Mouse (Mus musculus): ENCODE results near the gene Foxp1. TPM values are rescaled to one million over a fixed set of nuclear protein-coding genes. Genes with fewer than 3 reads are reported as not detected.

Gene Foxp1
- total RNA-seq, 2 experiments from 2014 or later, result 29.4 to 32.8 TPM

DNA sequence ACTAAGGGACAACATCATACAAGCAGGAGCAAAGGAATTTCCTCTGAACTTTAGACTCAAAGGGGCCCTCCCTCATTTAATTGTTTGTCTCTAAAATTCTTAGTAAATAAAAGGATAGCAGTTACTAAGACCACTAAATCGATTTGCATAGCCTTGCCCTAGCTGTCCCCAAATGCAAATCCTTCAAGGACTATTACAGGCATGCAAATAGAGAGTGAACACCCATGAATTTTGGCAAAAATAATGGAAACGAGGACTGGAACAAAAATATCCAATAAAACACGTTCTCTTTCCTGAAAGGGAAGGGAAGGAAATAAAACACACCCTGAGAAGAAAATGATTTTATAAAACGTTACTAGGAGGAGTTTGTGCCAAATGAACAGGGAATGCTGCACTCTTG is 390.7 kb downstream of the Foxp1 start:
- no peak for DNase-seq

DNA sequence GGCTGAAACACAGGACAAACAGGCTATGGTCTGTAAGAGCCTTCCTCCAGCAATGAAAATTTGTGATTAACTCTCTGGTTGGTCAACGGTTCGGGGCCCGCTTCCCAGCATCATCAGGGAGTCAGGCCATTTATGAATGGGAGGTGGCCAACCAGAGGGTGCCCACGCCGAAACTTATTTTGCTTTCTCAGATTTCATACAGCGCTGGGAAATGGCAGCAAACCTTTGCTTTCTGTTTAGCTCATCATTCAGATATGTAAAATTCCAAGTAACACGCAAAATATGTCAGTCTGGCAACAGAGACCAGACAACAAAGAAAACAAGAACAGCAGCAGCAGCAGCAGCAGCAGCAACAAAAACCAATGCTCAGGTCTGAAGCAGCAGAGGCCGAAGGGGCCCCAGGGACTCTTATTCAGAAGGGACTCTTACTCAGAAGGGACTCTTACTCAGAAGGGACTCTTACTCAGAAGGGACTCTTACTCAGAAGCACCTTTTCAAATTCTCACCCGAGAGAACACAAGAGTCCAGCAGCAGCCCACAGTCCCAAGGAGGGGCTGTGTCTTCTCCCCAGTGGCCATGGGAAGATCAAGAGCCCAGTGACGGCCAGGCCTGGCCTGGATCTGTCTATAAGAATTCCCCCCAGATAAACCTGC is 391.6 kb downstream of the Foxp1 start:
- DNase-seq, result peak in 1 of 2 experiments; percentile 11

DNA sequence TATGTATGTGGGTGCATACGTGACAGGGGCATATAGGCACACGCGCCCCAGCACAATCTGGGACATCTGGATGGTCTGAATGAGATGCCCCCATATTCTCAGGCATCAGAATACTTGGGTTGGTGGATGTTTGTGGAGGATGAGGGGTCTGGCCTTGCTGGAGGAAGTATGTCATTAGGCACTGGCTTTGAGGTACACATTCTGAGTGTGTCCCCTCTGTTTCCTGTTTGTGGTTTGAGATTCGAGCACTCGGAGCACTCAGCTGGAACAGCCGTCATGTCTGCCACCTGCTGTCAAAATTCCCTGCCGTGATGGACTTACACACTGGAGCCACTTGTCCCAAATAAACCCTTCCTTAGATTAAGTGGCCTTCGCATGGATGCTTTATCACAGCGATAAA is 395.8 kb downstream of the Foxp1 start:
- no peak for DNase-seq

DNA sequence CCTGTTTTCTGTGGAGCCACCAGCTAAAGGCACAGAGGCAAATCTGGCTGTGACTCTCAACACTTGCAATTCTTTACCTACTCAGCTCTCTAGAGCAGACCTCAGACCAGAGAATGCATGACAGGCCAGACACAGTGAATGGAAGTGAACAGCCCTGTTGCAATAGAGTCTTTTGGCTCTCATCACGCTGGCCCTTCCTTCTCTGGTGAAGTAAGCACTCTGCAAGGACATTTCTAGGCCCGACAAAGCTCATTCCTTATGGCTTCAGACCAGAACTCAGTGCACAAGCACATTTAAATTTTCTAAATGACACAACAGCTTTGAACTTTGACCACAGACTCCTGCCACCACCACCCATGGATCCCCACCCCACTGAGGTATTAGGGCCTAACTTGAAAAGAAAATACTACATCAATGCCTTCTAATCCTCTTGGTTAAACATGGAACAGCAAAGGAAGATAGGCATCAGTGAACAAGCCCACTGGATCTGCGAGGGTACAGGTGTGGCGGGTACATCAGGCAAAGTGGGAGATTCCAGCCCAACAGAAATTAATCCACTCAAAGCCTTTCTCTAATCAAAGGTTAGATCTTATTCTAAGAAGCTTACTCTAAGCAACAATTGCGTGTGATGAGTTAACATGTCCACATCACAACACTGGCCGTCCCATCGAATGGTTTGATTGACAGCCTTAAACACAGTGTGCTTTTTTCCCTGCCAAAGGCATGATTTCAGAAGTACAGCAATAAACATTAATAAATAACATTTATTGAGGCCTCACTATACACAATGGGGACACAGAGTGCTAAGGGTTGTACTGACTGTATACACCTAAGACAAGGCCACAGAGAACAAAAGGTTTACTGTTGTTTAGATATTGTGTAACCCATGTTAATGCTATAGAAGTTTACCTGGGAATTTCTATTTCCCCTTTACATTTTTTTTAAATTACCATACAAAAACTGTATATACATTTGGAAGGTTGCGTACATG is 401.4 kb downstream of the Foxp1 start:
- DNase-seq, result no peak

DNA sequence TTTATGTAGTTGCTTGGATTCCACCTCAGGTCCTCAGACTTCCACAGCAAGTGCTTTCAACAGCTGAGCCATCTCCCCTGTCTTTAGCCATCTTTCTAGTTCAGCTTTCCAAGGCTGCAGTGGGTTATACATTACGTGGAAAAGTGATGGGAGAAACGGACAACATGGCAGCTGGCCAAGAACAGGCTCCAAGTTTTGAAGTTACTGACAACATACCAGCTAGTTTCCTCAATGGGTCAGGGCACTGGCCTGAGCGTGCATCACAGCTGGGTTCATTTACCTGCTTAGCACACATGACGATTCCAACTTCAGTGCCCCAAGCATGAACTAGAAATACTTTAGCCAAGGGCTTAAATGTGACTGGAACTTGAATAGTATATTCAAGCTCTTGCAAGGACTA is 404.0 kb downstream of the Foxp1 start:
- no peak for DNase-seq

DNA sequence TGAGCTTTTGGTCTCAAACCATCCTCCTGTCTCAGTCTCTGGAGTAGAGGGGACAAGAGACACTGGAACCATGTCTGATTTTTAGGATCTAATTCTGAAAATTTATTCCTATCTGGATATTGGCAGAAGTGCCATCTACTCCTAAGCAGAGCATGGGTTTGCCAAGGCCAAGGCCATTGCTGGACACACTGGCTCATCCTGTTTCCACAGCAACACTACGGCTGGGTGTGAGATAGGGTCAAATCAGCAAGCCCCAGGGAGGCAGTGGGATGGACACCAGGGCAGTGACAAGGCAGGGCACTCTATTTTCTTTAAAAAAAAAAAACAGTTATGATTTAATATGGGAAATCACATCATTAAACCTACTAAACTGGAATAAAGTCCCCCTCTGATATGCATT is 405.1 kb downstream of the Foxp1 start:
- no peak for DNase-seq

DNA sequence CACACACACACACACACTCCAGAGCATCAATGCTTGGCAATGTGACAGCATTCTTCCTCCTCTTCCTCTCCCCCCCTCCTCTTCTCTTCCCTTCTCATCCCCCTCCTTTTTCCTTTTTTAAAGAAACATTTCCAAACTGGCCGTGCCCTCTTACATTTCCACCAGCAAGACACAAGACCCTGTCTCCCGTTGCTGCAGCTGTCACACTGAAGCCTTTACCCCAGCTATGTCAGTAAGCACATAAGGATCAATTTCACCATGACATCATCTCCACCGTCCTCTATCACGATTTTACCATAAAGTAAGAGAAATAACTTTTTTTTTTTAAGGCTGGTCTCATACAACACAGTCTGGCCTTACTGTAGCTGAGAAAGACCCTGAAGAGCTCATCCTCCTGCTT is 410.7 kb downstream of the Foxp1 start:
- no peak for DNase-seq

DNA sequence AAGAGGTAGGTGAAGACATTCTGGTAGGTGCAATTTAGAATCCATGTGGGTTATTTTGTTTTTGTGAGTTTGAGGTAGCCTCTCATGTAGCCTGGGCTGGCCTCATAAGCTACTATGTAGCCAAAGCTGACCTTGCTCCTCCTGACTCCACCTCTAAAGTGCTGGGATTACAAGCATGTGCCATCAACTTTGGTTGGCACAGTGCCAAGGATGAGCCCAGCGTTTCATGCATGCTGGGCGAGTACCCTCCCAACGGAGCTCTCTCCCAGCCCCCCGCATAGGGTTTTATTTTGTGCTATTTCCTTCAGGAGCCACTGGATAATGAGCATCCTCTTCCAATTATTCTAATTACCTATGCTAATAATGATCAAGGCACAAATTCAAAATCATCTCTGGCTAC is 414.1 kb downstream of the Foxp1 start:
- DNase-seq, result no peak

DNA sequence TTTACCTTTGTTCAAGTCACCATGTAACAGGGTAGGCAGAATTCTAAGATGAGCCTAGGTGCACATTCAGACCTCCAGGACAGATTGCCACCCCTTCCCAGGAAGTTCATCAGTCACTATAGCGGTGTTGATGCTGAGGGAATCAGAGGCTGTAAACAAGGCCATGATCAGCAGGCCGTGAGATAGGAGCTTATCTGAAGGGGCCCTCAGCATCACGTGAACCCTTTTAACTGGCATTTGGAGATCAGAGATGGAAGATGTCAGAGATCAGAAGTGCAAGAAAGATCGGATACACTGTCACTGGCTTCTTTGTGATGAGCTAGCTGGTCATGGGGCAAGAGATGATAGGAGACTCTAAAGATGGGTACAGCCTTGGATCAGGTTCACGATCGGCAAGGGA is 414.8 kb downstream of the Foxp1 start:
- DNase-seq, result no peak

DNA sequence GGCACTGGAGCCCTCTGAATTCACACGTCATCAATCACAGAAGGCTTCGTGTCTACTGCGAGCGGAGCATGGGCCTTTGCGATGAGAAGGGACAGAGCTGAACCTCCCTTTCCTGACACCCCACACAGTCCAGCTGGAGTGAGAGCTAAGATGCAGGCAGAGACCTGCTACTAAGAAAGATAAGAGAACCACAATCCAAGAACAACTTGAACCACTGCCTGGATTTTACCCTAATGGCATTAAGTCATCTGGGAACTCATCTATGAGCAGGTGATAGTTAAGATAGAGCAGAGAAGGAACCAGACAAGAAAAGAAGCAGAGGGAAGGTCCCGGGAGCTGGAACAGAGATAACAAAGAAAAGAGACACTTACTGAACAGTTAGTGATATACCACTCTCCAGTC is 415.4 kb downstream of the Foxp1 start:
- no peak for DNase-seq

DNA sequence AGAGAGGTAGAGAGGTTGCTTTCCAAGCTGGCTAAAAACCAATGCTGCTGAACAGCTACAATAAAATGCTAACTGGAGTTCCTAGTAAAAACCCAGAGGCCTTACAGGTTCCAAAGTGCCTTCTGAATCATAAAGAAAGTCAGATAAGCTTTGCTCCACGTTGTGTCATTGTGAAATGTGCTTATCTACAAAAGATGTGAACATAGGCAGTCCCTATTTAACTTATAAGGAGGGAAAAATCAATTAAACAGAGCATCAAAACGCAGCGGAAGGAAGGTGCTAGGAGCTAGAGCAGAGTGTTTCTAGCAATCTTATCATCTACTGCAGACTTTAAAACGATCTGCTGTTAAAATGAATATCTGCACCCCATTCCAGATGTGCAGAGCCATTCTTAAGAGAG is 416.5 kb downstream of the Foxp1 start:
- no peak for DNase-seq

DNA sequence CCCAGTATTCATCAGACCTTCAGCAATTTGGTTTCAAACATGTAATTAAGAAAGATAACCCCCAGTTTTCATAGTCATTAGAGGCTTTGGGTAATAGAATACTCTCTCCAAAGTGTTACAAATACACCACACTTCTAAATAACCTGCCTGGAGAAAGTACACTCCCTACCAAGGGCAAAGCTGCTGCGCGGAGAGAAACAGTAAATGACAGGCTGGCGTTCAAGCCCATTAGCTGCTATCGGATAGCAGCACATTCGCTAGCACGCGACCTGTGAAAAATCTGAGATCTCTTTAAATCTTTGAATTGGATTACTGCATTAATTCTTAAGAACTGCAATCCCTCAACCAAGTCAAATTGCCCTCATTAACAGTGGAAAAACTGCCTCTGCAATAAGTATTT is 418.1 kb downstream of the Foxp1 start:
- no peak for DNase-seq

DNA sequence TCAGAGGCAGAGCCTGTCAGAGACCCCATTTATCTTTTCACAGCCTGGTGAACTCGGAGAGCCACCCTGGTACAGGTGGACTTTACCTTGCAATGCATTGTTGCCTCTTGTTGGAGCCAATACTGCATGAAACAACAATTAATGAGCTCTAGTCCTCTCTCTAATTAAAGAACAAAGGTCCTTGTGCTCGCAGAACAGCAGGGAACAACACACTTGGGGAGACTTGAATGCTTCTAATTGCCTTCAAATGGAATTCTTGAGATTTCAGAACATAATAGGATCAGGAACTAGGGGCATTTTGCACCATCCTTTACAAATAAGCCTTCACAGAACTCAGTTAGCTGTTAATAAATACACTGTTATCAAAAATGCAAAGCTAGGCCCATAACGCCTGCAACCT is 418.6 kb downstream of the Foxp1 start:
- no peak for DNase-seq

DNA sequence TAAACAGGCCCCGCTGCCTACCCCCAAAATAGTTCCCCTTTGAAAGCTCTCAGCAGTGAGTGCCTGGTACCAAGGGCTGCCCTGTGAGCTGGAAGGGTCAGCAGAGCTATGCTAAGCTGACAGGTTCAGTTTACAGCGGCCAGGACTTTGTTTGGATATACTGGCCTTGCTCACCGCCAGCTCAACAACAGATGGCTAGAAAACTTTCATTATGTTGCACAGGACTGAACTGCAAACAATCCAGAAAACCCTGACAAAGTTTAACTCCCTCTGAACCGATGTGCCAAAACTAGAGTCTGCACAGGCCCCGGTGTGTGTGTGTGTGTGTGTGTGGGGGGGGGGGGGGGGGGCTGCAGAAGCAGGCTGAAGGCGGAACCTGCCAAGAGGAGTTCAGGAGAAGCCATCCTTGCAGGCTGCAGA is 421.0 kb downstream of the Foxp1 start:
- DNase-seq, result peak; percentile 25 to 50

DNA sequence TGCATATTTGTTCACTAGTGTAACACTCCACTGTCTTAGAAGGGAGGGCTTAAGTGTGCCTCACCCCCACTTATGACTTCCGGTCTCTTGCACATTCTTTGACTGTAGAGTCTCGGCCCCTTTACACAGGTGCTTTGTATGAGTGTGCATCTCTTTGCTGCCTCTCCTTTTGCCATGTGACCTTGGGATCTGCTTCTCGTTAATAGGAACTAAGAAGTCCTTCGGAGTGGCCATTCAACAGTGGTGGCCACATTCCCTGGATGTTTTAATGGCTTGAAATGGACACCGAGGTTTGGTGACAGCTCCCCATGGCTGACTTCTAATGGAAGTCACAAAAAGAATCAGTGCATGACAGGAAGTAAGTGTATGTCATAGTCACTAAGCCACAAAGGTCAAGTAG is 422.2 kb downstream of the Foxp1 start:
- DNase-seq, result no peak

DNA sequence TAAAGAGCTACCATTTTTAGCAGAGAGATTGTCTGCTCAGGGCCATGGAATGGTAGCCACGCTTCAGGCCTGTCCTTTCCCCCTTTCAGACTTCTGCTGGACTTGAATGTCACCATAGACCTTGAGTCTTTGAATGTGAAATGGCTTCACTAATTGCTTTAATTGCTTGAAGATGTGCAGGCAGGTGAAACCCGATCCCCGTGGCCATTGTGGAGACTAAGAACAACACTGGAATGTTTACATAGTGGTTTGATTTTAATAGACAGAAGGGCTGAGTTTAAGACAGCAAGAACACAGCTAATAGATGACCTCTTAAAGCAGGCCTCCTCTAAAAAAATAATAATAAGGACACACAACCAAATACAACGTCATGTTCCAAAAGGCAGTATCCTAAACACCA is 422.7 kb downstream of the Foxp1 start:
- DNase-seq, result no peak

DNA sequence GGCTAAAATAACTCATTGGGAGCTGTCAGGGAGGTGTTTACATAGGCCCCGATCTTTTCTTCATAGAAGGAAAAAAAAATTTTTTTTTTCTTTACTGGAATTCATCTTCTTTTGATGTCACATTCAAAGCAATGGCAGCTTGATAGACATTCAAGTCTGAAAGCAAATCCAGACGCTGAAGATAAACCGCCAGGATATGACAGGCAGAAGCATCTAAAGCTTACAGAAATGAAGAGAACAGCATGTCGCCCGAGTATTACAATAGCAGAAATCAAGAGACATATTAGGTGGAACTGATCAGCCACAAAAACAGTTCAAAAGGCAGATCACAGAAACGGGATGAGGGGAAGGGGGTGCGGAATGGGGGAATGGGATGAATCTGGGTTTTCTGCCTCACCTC is 425.3 kb downstream of the Foxp1 start:
- DNase-seq, result no peak

DNA sequence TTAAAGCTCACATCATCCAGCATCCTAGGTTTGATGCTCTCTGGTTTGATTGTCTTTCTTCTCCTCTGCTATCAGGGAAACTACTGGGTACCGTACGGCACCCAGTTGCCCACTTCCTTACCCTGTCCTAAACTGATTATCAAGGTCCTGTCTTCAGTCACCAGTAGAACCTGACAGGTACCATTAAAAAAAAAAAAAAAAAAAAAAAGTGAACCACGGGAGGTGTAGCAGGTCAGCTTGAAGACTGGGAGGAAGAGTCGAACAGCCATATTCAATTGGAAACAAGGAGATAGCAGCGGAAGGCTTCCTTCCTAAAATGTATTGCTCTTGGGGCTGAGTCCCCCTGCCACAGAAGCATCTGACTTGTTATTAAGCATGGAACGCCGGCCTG is 425.8 kb downstream of the Foxp1 start:
- no peak for DNase-seq

DNA sequence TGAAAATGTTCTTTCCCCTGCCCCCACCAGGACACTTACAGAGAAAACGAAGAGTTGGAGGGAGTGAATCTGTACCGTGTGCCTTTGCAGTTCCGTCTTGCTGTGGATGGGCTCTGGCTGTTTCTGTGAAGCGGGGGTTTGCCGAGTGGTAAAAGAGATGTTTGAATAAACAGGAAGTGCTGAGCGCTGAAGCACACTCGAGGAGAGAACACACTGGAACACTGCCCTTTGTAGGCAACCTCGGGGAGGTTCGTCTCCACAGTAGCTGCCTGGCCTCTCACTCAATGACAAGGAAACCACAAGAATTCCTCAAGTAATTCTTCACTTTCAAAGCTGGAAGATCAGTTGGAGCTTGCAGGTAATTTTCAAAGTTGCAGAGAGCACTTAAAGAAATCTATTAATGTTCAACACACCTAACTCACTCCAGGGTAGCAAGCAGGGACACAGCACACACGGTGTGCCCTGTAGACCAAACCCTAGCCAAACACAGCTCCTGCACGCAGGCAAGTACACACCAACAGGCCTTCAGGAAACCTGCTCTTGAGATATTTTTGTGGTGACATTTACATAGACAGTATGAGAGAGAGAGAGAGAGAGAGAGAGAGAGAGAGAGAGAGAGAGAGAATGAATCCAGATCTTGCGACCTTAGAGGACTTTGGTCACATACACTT is 426.3 kb downstream of the Foxp1 start:
- peak; percentile 80 to 81 for DNase-seq

DNA sequence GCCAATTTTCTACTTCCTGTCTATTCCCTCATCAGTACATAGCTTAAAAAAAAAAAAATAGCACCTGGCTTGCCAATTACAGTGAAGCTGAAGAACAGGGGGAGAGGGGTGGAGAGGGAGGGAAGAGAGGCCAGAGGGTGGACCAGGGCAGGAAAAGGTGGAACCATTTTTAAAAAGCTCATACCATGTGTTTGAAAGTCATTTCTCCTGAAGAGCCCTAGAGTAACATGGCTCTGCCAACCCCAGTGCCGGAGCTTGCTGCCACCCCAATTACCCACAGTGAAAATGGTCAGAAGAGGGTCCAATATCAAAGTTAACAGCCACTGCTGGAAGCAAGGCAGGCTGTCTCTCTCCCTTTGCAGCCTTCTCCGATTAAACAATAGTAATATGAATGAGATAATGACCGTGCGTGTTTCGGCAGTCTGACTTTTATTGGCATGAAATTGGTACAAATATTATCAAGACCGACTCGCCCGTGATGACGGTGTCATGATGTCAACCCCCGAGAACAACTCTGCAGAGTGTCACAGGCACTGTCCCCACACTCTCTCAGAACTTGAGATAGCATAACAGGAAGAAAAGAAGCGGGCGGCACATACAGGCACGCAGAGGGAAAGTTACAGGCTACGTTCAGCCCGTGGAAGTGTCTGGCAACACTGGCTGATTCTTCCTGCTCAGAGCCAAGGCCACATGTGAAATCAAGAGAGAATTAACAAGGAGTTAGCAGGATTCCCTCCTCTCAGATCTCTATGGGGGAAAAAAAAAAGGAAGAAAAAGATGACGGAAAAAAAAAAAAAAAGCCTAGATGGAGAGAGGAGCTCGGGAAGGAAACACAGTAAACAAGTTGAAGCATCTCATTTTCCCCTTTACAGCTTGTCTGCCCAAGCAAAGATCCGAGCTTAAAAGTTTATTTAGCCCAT is 427.1 kb downstream of the Foxp1 start:
- DNase-seq, result peak; percentile 67 to 78

DNA sequence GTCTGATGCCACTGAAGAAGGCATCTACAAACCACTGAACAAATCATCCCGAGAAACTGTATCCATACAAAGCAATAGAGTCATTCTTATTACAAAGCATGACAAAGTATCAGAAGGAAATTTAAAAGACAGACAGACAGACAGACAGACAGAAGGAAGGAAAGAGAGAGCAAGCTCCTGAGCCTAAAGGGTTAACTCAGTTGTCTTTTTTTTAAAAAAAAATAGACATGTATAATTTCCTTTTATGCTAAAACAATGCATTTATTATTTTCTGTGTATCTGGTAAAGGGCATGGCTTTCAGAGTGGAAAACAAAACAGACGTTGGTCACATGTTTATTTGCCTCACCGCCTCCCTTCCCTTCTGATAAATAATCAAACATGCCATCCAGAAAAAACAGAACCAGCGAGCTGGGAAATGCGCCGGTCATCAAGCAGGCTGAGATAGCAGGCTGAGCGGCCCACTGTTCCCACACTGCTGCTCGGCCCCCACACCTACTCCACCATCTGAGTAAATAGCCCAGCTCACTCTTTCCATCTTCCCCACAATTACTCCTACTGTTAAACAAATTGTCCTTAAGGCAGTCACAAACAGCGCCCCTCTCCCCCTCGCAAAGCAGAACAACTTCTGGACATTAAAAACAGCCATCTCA is 428.1 kb downstream of the Foxp1 start:
- peak; percentile 73 to 74 for DNase-seq
